Mouse (Mus musculus) thymus, postnatal 10 days (tissue): ENCODE measurements around the gene Pik3r6.

Experiments
- DNase-seq, 2 experiments: peaks; one replicate each; pipeline ENCODE4 v3.0.0; 2021; ENCODE audit warnings: low spot score in 2 of 2

Pik3r6 gene

DNA sequence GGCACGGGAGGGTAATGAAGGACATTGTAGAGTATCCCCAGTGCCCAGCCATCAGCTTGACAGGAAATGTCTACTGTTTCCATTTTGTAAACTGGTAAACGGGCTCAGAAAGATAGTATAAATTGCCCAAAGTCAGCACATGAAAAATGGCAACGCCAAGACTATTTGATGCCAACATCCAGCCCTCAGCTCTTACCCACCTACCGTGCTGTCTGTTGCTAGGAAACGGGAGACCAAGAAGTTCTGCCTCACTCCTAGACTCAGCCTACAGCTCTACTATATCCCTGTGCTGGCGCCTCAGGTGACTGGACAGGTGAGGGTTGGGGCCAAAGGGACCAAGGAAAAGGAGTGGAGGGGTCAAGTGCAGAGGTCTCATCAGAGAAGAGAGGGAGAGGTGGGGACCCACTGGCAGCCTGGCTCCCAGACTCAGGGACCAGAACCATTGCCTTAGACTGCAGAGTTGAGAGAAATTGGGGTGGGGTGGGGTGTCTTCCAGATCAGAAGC lies 31.2 kb downstream of the Pik3r6 start:
- no peak for DNase-seq

DNA sequence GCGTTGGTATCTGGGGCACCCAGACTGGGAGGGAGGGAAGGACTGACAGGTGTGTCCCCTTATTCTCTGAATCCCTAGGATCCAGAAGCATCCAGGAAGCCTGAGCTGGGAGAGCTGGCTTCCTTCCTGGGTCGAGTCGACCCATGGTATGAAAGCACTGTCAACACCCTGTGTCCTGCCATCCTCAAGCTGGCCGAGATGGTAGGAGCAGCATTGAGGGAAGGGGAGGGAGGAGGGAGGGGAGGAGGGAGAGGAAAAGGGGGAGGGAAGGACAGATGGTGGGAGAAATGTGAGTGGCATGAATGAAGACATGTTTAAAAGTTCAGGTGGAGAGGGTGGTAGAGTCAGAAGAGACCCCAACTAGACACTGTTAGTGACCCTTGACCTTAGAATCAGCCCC lies 33.2 kb downstream of the Pik3r6 start:
- no peak for DNase-seq

DNA sequence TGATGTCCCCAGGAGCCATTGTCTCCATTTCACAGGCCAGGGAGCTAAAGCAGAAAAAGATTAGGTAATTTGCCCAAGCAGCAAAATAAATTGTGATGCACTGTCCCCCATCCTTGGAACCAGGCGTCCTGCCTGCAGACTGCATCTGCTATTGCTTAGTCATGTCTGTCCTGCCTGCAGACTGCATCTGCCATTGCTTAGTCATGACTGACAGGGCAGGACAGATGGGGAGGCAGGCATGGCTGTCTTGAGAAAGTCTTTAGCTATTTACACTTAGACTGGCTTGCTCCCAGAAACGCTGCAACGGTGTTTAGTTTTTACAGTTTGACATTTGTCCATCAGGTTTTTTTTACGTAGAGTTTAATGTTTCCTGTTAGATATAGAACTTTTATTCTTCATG lies 33.6 kb downstream of the Pik3r6 start:
- DNase-seq, result no peak

DNA sequence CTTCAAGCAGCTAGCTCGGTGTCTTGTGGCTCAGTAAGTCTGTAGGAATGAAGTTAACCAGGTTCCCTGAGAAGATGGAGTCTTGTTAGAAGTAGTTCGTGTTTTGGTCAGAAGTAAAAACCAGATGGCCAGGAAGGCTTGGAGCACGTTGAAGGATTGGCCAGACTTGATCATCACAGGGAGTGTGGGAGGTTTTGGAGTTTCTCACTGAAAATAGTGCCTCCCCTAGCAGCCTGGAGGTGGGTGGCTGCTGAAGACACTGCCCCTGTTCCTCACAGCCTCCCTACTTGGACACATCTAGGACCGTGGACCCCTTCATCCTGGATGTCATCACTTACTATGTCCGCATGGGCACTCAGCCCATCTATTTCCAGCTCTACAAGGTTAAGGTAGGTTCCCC lies 36.8 kb downstream of the Pik3r6 start:
- DNase-seq, result no peak

DNA sequence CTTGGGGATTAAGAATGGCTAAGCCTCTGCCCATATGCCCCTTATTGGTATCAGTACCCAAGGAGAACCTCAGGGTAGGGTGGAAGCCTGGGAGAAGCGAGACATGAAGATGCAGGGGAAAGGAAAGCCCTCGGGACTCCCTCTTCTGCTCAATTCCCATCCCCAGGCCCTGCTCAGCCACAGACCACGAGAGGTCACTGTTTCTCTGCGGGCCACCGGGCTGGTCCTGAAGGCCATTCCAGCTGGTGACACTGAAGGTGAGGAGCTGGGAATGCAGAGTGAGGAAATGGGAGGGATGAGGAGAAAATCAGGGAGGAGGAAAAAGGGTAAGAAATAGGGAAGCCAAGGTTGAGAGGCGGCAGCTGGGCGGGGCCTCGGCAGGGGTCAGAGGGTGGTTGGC lies 41.7 kb downstream of the Pik3r6 start:
- DNase-seq, result no peak

DNA sequence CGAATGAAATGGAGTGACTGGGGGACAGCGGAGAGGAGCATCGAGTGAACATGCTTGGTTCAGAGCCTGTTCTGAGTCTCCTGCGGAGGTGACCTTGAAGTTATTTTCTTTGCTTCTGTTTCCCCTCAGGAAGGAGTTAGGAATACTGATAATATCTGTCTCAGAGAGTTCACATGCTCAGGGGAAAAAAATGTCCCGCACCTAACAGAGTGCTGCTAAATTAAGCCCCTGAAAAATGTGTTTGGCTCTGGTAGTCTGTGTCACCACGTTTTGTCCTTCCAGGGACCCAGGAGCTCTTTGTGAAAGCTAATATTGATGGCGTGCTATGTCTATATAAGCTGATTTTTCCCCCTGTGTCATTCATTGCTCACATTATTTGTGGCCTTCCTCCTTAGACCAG lies 42.4 kb downstream of the Pik3r6 start:
- no peak for DNase-seq

DNA sequence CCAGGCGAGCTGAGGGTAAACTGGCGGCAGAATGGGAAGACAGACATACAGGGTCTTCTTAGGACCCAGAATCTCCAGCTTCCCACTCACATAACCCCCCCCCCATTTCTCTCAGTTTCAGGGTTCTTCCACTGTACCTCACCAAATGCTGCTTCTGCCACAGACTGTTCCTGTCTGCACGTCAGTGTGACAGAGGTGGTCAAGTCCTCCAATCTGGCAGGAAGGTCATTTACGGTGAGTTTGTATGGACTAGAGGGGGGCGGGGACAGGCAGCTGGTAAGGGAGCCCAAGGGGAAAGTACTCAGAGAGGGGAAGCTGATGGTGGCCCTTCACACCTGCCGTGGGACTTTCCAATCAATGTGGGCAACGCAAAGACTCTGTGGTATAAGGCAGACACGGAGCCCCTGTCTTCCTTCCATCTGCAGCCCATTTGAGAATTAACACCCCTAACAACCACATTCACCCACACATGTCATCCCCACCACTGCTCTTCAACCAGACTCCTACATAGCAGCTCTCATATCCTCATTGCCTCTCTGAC lies 42.9 kb downstream of the Pik3r6 start:
- DNase-seq, result no peak

DNA sequence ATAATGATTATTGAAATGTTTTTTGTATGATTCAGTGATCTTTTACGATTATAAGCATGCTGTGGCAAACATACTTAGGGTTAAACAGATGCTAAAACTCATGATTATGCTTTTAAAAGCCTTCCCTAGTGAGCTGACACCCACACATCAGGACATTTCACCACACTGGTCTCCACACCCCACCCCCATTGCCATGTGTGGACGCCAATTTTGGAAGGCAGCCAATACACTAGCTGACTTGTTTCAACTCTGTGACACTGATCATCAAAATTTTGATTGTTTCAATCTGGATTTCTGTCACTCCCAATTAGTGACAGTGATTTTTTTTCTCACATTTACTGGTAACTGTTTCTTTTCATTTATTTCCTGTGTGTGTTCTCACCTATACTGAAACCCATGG lies 44.7 kb downstream of the Pik3r6 start:
- no peak for DNase-seq

DNA sequence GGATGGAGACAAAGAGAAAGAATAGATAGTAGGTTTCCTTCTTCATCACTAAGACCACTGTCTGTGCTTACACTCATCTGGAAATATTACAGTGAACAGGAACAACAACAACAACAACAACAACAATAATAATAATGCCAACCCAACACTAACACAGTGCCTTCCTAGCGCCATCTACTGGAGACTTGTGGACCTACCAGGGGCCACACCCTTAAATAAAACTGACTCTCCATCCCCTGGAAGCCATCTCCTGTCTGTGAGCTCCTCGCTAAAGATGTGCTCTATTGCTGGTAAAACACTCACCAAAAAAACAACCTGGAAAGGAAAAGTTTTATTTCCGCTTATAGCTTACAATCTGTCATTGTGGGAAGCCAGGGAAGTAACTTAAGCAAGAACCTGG lies 46.8 kb downstream of the Pik3r6 start:
- peak in 1 of 2 experiments; percentile 30 for DNase-seq

DNA sequence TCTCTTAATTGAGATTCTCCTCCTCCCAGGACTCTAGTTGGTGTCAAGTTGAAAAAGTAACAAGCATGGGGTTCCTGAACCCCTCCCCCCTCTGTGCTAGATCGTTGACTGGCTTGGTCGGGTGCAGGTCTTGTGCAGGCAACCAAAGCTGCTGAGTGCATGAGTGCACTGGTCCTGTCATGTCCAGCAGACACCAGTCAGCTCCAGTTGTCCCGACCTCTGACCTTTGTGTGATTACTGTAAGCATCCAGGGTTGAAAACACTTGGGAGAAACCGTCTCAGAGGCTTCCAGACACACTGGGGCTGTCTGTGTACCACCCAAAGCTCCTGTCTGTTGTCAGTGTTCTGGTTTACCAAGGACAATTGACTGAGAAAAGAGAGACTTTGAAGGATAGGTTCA lies 47.5 kb downstream of the Pik3r6 start:
- DNase-seq, result no peak

DNA sequence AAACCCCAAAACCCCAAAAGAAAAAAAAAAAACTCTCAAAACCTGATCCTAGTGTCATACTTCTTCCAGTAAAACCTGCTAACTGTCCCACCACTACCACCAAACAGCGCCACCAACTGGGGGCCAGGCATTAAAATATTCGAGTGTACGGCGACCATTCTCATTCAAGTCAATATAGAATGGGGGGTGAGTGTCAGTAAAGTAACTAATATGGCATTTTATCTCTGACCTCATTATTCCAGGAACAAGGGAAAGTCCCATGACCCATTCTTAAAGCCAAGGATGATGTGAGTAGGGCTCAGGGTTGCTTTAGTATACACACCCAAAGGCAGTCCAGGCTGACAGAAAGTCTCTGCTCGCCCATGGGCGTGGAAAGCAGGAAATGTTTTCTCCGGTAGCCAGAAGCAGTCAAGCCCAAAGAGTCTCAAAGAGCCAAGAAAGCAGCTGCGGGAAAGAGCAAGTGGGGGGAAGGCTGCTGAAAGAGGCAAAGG lies 51.2 kb downstream of the Pik3r6 start:
- DNase-seq, result peak; percentile 48 to 73

DNA sequence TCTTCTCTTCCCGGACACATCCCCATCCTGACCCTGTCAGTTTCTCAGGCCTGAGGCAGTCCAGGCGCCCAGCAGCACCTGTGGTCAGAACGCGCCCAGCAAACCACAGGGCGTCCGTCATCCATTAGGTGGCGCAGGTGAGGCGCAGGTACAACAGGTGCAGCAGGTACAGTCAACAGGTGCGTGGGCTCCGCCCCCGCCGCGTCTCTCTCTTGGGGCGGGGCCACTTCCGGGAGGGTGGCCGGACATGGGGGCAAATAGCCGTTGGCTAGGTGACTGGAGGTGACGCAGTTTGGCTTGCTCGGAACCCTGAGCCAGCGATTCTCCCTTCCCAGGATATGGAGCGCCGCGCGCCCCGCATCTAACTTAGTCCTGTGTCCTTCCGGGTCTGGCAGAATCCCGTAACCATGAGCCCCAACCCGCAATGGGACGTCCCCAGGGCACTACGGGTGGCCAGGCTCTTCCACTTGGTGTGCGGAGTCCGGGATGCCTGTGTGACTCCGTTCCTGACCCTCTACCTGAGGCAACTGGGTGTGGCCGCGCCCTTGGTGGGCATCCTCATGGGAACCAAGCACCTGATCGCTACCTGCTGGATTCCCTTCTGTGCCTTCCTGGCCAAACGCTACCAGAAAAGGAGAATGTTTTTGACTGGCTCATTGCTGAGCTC lies 53.2 kb downstream of the Pik3r6 start, which contains the start of gene Mfsd6l:
Gene Mfsd6l (plus strand): TSS at position 269 of the 667 bp plus-strand sequence.
- DNase-seq, result no peak

DNA sequence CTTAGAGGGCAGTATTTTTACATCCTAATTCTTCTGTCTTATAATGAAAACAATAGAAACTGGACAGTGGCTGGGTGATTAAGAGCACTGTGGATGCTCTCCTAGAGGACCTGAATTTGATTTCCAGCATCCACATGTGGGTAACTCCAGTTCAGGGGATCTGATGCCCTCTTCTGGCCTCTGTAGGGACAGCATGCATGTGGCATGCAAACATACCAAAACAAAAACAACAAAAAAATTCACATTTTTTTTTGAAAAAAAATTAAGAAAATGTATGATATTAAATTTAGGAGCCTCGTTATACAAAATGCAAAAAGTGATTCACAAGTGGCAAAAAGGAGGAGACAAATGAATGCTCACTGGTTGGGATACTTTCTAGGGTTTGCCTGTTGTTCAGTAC lies 56.7 kb downstream of the Pik3r6 start:
- DNase-seq, result no peak

DNA sequence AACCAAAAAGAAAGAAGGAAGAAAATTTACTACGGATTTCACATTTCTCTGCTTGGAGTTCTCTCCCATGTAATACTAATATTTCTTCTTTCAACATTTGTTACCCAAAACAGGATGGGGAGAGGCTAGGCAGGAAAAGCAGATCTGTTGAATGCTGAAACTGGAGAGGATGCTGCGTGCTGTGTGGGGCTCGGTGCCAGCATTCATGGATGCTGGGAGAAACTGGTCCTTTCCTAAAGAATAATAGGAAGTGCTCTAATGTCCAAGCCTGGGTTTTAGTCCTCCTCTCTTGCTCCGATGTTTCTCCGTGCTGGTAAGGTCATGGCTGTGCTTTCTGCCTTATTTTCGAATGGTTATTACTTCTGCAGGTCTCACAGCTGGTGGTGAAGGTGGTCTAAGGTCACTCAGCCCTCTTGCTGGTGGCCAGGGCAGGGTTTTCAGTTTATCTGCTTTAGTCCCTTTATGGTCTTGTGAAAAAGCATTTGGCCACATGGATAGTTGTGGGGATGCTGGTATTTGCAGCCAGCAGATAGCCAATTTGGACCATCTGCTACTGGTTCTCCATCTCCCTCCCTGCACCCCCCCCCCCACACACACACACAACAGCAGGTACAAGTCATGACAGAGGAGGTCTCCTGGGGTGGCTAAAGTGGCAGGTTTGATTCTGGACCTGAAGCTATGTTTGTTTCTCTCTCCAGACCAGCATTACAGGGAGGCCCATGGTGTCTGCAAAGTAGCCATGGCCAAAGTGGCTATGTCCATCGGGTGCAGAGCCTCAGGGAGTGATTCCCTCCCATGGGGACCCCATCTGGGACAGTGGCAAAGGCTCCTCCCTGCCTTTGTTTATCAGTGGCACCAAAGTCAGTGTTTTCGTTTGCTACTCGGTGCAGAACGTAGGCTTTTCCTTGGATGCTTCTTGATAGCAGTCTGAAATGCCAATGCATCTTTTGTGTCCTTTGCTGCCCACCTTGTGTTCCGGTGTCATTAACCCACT lies 59.4 kb downstream of the Pik3r6 start:
- DNase-seq, result no peak

DNA sequence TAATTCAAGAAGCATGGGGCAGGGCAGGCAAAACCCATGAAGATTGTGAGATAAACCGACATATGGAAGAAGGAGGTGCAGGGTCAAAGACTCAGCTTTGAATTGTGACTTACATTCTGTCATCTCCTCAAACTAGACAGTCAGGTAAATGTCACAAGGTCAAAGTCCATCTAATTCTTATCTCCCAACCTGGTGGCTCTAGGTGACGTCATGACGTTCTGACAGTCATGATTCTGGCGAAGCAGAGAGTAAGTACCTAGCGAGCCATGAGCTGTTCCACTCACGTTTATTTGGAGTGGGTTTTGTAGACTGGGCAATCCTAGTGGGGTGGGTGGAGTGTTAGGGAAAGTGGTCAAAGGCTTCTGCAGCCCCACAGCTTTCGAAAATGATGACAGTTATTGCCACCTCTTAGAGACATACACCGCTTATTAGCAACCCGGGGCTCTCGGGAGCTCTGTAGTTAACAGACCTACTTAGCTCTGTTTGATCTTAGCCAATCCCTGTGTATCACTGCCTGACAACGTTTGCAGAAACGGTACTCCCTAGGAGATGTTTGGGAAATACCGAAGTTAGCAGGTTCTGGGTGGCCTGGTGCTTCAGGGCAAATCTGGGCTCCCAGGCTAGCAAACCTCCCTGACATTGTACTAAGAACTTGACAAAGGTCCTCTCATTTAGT lies 61.7 kb downstream of the Pik3r6 start:
- DNase-seq, result no peak

DNA sequence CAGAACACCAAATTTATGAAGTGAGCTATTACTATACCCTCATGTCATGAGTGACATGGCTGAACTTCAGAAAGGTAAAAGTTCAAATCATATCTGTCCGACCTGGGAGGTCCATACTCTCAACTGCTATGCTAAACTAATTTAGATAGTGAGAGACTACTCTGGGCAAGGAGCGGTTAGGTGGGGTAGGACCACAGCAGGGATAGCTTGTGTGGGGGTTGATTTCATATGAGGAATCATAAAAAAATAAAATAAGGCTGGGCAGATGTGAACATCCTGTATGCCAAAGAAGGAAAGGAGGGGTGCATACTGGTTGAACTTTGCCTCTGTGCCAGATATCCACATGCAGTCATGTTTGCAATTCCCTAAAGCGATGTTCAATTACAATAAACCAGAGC lies 62.2 kb downstream of the Pik3r6 start:
- DNase-seq, result no peak

DNA sequence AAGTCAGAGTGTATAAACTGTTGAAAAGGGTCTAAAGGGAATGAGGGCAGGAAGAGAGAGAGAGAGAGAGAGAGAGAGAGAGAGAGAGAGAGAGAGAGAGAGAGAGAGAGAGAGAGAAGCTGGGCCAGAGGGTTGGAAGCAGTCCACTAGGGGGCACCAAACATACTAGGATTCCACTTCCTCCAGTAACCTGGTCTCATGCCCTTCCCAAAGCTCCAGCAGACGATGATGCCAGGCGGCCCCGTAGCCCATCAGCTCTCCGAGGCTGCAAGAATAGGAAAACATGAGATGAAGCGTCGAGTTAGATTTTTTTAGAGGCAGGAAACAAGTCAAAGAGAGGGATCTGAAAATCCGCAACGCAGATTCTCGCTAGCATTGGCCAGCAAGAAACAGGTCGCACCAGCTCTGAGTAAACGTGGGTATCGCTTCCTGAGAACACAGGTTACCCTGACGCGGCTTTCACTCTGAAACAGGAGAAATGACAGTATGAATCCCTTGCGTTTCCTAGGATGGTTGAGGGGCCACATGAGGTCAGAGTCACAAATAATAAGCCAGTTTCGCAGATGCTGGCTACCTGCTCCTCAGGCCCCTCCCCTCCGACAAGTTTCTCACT lies 63.7 kb downstream of the Pik3r6 start:
- peak; percentile 11 to 66 for DNase-seq

DNA sequence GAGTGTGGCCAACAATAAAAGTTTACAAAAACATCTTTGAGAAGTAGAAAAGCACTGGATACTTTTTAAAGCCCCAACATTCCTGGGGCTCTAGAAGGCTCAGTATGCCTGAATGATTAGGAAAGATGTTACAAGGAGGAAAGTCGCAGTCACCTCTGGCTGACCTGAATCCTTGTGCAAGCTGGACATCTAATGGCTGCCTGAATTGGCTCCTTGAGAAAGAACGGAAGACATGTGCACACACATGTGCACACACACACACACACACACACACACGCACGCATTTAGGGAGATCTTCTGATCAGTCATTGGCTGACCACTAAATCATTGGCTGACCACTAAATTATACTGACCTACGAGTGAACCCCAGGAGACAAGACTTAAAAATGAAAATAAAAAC lies 68.0 kb downstream of the Pik3r6 start:
- DNase-seq, result no peak

DNA sequence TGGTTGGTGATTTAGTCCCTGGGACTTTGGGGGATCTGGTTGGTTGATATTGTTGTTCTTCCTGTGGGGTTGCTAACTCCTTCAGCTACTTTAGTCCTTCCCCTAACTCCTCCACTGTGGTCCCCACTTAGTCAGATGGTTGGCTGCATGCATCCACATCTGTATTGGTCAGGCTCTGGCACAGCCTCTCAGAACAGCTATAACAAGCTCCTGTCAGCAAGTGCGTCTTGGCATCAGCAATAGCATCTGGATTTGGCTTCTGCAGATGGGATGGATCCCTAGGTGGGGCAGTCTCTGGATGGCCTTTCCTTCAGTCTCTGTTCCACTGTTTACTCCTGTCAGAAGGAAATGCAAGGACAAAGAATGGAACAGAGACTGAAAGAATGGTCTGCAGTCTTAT lies 74.3 kb downstream of the Pik3r6 start:
- DNase-seq, result no peak

DNA sequence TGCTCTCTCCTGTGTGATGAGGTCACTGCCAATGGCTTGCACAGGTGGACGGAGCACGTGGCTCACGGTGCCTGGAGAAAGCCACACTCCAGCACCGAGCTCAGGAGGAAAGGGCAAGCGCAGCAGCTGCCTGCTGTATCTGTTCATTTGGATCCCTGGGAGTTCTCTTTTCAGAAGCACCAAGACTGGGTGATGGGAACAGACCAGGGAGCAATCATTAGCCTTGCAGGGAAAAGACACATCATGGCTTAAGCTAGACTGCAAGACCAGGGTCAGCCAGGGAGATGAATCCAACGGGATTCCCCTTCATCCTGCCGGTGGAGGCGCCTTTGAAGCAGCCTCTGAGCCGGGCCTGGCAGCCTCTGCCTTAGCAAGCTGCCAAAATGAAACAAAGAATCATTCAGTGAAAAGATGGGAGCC lies 76.7 kb downstream of the Pik3r6 start:
- no peak for DNase-seq

DNA sequence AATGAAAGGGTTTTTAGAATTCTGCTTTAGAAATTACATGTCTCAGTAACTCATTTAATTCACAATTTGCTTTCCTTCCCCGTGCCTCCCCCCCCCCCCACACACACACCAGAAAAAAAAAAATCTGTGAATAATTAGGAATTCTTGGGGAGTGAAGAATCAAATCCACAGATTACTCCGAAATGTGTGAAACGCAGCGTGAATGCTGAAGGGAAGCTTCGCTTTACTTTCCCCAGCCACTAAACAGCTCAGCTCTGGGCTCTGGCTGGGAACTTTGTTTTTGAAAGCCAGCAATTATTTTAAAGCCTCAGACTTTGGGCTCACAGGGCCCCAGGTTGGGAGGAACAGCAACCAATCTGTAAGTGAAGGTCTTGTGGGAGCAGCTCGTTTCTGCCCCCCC lies 77.7 kb downstream of the Pik3r6 start:
- DNase-seq, result no peak
